Mouse (Mus musculus) brain, embryonic 14.5 days (tissue): ENCODE data around the gene Mustn1. TPM values are rescaled to one million over a fixed set of nuclear protein-coding genes. Genes with fewer than 3 reads are reported as not detected.
A peak's percentile ranks its signal among the peaks of the same experiment; 100 is the strongest.

Experiments
- DNase-seq: peaks from one replicate; pipeline ENCODE4 v3.0.0-alpha.2; 2011; ENCODE audit warnings: low read depth
- CTCF ChIP-seq: fragments of 200-500 bp; IDR thresholded peaks from 2 replicates; pipeline ENCODE4 v1.5.1; 2012; ENCODE audit warnings: inconsistent platforms, mild to moderate bottlenecking, moderate library complexity, borderline replicate concordance; ENCODE audit not compliant: insufficient read depth, insufficient read length; ENCODE audit errors: extremely low read depth
- POLR2A ChIP-seq: fragments of 200-500 bp; IDR thresholded peaks from 2 replicates; pipeline ENCODE4 v1.6.1; 2012; ENCODE audit warnings: mild to moderate bottlenecking, inconsistent platforms, borderline replicate concordance; ENCODE audit not compliant: poor library complexity, insufficient read depth, insufficient read length, severe bottlenecking; ENCODE audit errors: extremely low read depth
- polyA plus RNA-seq: library from polyadenylated mRNA; depleted of rRNA; stranded (reverse); fragments of >200 nt; gene quantifications from 2 replicates; pipeline ENCODE4 v1.2.3, GENCODE M21; 2012; rRNA removed

Mustn1 gene
- 0.60 and 0.78 TPM in 2 replicates for polyA plus RNA-seq

DNA sequence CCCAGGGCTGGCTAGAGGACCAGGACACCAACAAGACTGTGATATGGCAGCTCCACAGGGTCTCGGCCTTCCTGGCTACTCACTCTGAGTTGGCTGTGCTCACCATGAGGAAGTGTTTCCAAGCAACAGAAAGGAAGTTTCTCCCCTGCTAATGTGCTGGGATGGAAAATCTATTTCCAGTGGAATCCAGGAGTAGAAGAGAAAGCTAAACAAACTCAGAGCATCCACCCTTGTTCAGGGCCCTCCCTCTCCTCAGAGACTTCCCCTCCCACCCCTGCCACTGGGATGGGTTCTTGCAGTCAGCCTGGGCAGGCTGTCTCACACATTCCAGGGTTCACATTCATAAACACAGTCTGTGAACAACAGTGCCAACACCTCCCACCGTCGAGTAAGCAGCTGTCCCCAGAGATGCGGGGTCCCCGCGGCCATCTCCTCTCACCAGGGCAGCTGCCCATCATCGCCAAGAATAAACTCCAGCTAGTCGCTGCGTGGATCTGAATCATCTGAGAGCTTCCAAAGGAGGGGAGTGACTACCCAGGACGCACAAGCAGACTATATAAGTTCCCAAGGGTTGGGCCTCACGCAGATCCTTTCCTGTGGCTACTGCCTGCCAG lies at the start of gene Mustn1:
TSS of gene Mustn1 (plus strand) at position 243 of the 614 bp plus-strand sequence.
- no peak for TF ChIP-seq CTCF
- TF ChIP-seq POLR2A = no peak
- peak; percentile 37 for DNase-seq

DNA sequence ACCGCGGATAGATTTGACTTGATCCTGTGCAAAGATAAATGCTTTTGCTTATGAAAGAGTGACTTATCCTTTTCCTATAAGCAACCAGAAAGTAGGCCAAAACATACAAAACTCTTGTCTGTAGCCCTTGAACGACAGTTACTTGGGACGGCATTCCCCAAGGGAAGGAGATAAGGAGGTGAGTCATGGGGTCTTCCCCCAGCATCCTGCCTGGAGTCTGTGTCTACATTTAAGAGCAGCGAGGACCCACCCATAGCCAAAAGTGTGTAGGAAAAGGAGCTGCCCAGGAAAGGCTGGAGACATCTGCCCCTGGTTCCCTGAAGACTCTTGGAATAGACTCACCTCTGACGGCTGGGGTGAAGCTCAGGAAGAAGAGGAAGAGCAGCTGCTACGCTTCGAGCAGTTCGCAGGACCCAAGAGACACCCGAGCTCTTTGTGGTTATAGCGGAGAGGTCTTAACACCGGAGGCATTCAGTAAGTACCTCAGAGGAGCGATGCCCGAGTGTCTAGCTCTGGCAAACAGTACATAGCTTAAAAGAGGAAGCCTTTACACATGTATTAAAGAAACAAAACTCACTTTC lies 41.5 kb upstream of the Mustn1 start:
- TF ChIP-seq POLR2A = no peak
- TF ChIP-seq CTCF = no peak
- DNase-seq = no peak

DNA sequence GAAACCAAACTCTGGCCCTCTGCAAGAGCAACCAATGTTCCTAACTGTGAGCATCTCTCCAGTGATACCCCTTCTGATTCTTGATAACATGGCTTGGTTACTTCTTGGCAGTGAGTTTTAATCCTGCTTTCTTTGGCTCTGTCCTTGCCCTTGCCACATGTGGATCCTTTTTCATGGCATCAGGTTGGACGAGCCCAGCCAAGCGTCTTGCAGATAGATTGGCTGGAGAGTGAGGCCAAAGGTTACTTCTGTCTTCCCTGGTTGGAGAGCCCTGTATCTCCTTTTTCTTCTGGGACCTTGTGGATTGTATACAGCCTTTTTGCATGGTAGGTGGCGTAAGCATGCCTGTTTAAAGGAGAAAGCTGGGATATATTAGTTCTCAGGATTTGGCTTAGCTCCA lies 35.3 kb upstream of the Mustn1 start:
- TF ChIP-seq POLR2A (no peak), CTCF (no peak)
- DNase-seq = no peak

DNA sequence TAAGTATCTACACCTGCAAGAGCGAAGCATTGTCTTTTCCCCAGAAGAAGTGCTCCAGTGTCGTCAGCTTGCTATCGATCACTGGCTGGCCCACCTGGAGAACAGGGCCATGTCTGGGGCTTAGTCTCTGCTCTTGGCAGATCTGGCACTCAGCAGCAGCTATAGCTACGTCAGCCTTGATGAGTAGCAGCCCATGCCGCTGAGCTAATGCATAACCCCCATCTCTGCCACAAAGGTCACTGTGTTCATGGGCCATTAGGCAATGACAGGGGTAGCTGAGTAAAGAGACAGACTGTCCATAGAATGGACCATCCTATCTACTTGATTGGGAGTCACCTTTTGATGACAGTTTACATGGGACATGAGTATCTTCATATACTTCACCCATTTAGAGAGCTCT lies 28.5 kb upstream of the Mustn1 start:
- TF ChIP-seq CTCF (no peak), POLR2A (no peak)

DNA sequence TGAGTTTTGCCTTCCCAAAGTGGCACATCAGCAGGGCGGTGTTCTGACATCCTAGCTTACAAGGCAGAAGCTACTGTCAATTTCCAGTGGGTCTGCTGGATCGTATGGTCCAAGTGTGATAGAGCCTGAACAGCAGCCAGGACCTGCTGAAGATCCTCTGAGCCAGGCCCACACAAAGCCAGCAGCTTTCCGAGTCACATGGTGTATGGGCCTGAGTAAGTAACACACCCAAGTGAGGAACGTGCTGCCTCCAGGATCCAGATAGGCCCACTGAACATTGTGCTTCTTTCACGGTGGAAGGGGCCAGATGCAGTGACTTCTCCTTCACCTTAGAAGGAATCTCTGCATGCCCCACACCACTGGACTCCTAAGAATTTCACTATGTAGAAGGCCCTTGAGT lies 26.7 kb upstream of the Mustn1 start:
- no peak for TF ChIP-seq CTCF
- TF ChIP-seq POLR2A = no peak
- no peak for DNase-seq

More for the DNA sequence above, 28.5 kb upstream of the Mustn1 start:
- no peak for DNase-seq

DNA sequence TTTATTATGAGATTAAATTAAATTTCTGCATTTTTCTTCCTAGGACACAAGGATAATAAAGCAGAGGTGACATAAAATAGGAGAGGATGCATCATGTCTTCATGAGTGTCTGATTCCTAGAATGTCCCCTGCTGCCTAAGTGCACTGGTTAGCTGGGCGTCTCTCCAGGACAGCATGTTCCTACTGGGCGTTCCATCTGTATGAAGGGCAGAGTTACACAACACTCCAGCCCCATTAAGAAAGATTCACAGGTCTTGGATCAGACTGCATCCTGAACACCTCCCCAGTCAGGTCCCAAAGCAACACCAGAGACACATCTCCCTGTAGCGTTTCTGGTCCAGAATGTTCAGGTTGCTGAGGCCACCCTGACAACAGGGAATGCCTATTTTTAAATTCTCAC lies 23.7 kb upstream of the Mustn1 start:
- no peak for TF ChIP-seq POLR2A
- no peak for TF ChIP-seq CTCF
- no peak for DNase-seq

DNA sequence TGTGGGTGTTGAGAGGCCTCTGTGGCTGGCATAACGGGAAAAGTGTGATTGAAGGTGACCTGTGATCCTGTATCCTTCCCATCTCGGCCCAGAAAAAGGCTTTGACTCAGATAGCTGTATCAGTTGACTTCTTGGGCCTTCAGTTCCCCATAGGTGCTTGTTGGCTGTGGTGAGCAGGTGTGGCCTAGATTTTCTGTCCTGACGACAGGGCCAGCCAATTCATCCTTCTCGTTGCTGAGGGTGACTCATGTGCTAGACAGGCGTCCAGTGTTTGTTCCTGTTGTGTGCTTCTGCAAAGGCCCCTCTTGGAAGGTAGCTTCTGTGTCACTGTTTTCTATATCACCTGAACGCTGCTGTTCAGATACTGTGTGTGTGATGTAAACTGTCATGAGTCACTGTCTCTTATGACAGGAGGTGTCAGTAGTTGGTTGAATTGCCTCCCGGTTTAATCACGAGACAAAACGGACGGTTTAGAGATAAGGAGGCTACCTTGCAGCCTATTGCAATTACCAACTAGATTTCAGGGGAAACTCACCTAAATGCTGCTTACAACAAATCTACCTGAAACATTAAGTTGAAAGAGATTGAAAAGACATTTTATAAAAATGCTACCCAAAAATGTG lies 22.0 kb upstream of the Mustn1 start:
- TF ChIP-seq CTCF (no peak), POLR2A (no peak)
- no peak for DNase-seq

DNA sequence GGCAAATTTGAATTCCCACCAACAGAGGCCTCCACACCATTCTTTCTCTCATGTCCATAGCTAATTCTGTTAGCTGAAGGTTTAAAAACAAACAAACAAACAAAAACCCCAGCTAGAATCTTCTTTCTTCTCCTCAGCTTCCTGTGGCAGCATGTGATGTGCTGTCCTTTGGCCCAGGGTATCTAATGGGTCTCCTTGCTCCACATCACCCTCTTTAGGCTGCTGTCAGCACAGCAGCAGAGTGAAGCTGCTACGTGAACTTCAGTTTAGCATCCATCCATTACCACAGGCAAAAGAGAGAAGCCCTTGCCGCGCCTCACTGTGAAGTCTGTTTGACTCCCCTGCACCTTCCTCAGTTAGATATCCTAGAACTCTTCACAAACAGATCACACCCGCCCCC lies 21.0 kb upstream of the Mustn1 start:
- no peak for DNase-seq
- no peak for TF ChIP-seq CTCF
- no peak for TF ChIP-seq POLR2A

DNA sequence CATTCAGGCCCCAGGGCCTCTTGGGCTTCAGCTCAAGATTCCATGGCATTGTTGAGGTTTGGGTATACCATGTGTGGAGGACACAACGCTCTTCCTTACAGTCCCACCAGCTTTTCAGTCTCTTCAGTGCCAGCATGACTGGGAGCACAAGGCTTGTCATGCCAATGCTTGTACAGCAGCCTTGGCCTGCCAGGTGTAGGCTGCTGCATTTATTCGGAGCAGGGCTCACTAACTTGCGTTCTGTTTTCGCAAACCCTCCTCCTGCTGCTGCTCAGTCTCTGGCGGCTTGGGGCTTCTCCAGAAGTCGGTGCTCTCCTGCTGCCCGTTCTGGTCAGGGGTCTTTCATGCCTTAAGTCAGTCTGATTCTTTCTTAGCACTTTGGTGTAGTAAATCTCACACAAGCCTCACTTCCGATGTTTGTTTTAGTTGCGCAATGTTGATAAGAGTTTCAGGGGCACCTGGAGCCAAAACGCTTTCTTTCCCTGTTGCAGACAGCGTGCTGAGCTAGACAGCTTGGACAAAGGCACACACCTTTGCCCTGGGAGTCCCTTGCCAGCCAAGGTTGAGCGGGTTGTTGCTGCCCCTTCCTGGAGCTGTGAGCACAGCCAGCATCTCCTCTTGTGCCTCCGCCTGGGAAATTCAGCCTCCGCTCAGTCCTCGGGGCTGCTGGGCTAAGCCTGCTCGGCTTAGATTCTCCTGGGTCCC lies 17.4 kb upstream of the Mustn1 start:
- DNase-seq = no peak
- TF ChIP-seq CTCF (no peak), POLR2A (no peak)

DNA sequence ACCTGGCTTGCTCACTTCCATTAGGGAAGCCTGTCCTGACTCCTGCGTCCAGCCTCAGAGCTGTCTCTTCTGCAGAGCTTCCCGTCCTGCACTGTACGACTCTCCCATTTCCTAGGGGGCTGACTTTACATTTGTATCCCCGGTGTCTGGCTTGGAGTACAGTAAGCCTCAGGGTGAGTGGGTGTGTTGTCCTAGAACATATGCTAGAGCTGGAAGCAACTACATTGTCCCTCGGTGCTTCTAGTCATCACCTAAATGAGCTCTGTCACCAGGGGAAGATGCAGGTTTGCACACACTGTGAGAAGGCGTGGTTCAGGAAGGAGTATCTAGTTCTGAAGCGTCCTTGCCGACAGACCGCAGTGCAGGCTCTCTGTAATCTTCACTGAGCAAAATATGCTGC lies 16.6 kb upstream of the Mustn1 start:
- no peak for DNase-seq
- TF ChIP-seq CTCF = no peak
- TF ChIP-seq POLR2A = no peak

DNA sequence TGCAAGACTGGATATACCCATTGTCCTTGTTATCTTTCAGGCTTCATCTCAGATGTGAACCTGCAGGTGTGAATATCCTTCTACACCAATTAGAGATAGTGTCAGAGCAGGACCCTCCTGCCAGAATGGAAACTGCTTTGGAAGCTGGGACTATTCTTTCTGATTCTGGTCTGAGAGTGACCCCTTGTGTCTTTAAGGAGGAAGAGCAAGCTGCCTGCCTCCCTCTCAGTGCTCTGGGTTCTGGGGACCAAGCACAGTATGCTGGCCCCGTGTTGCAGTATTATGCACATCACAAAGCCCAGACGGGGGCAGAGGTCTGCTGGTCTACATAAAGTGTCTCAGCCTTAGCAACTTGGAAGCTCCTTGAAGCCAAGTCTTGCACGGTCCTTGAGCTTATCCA lies 13.7 kb upstream of the Mustn1 start:
- DNase-seq = peak; percentile 32
- no peak for TF ChIP-seq POLR2A
- TF ChIP-seq CTCF = peak; percentile 55; the same call in 1 of the 2 replicates

DNA sequence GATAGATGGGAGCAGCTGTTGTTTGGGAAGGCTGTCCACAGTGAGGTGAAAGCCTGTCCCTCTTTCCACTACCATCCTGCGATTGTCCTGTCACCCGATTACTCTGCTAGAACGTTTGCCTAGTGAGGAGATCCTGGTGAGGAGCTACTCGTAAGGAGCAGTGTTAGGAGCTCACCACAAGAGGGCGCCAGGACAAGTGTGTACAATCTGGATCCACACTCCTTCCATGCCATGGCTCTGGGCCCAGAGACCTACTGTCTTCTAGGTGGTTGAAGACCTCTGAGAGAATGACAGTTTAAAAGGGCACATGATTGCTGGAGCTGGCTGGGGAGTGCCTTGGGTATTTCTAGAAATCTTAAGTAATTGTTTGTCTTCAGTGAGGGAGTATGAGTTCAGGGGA lies 12.0 kb upstream of the Mustn1 start:
- peak; percentile 74 for DNase-seq
- TF ChIP-seq POLR2A (no peak), CTCF (peak; percentile 83; the same call in 1 of the 2 replicates)

DNA sequence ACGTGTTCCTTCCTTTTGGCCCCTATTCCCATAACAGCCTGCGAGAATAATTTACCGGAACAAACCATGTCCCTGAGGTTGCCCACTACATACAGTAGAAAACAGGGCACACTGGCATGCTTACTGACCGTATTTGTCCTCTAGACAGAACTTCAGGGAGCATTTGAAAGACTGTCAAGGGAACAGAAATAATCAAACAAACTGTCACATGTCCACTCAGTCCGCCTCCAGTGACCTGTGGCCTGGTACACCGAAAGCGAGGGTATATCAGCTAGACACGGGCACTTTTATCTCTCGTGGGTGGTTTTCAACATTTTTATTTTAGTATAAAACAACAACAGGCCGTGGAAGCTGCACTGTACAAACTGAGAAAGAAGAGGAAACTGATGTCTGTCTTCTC lies 10.2 kb upstream of the Mustn1 start:
- no peak for DNase-seq
- TF ChIP-seq CTCF = no peak
- no peak for TF ChIP-seq POLR2A
